Mouse (Mus musculus) stomach, embryonic 15.5 days (tissue): Measurements from ENCODE around the gene Esr1. TPM values are rescaled to one million over a fixed set of nuclear protein-coding genes. Genes with fewer than 3 reads are reported as not detected.

Experiments used
- ATAC-seq: fragments of 200-750 bp; cut with Nextera tagmentation; 2 replicates; pipeline ENCODE4 v1.8.0; 2017; ENCODE audit warnings: low read depth, moderate number of reproducible peaks, moderate TSS enrichment; ENCODE audit not compliant: insufficient read depth, low FRiP score
- H3K27ac ChIP-seq: fragments of 300-500 bp; sonication (generic); 2 replicates; pipeline ENCODE4 v1.5.1; 2015; ENCODE audit warnings: mild to moderate bottlenecking, inconsistent platforms
- H3K27me3 ChIP-seq: fragments of 300-500 bp; sonication (generic); replicated peaks from 2 replicates; pipeline ENCODE4 v1.6.1; 2015; ENCODE audit warnings: inconsistent platforms
- H3K36me3 ChIP-seq: fragments of 300-500 bp; sonication (generic); 2 replicates; pipeline ENCODE4 v1.6.1; 2015; ENCODE audit warnings: inconsistent platforms
- H3K4me1 ChIP-seq: fragments of 300-500 bp; sonication (generic); 2 replicates; pipeline ENCODE4 v1.6.1; 2015; ENCODE audit warnings: inconsistent platforms
- H3K4me2 ChIP-seq: fragments of 300-500 bp; sonication (generic); 2 replicates; pipeline ENCODE4 v1.6.1; 2015; ENCODE audit warnings: mild to moderate bottlenecking, inconsistent platforms
- H3K4me3 ChIP-seq: fragments of 300-500 bp; sonication (generic); replicated peaks from 2 replicates; pipeline ENCODE4 v1.5.1; 2015; ENCODE audit warnings: inconsistent platforms
- H3K9ac ChIP-seq: fragments of 300-500 bp; sonication (generic); 2 replicates; pipeline ENCODE4 v1.6.1; 2015; ENCODE audit warnings: inconsistent platforms
- H3K9me3 ChIP-seq: fragments of 300-500 bp; sonication (generic); 2 replicates; pipeline ENCODE4 v1.6.1; 2016; ENCODE audit warnings: inconsistent platforms
- WGBS: fragments of 180-500 bp; shearing (Covaris S2); methylation state at CpG from one replicate; pipeline ENCODE4 v1.1.7; 2015; 5-methylcytosine and 5-hydroxymethylcytosine counted together
- polyA plus RNA-seq: library from polyadenylated mRNA; unstranded; fragments of >200 nt; fragmentation: Nextera tagmentation; extraction: Ambion mirVana; gene quantifications from 2 replicates; pipeline ENCODE4 v1.2.1, GENCODE M21; 2015

Esr1 gene
- polyA plus RNA-seq, 1 experiment from 2014 or later: 0.86 TPM

- no peaks in the 10 kb centered on the region for H3K4me1 ChIP-seq
- H3K4me2 ChIP-seq: no peak overlapping the region
- H3K27me3 ChIP-seq: no peaks in the 10 kb centered on the region
- no peaks in the 10 kb centered on the region for H3K36me3 ChIP-seq
- 22% methylated on average over 2 of the region's 2 CpGs for WGBS
- no peaks in the 10 kb centered on the region for H3K9me3 ChIP-seq
- no peak overlapping the region for H3K27ac ChIP-seq
- no peak overlapping the region for H3K4me3 ChIP-seq
- no peak for ATAC-seq
- no peak overlapping the region for H3K9ac ChIP-seq
These were observed 360.6 kb downstream of the Esr1 start for GRCm38 (mm10) chr10:4972026-4972425.

GRCm38 (mm10) chr10:4974246-4974645, 362.9 kb downstream of the Esr1 start:
- 82% methylated on average over 4 of the region's 4 CpGs for WGBS
- Histone ChIP-seq H3K27ac (no peak overlapping the region), H3K9ac (no peak overlapping the region), H3K4me2 (no peak overlapping the region), H3K9me3 (no peaks in the 10 kb centered on the region), H3K4me1 (no peaks in the 10 kb centered on the region), H3K36me3 (no peaks in the 10 kb centered on the region), H3K27me3 (no peaks in the 10 kb centered on the region), H3K4me3 (no peak overlapping the region)
- ATAC-seq: no peak

GRCm38 (mm10) chr10:4976557-4976956, 365.2 kb downstream of the Esr1 start:
- WGBS: 94% methylated on average over 2 of the region's 2 CpGs
- H3K36me3 ChIP-seq: no peaks in the 10 kb centered on the region
- H3K9me3 ChIP-seq: no peaks in the 10 kb centered on the region
- H3K27me3 ChIP-seq: no peaks in the 10 kb centered on the region
- H3K4me3 ChIP-seq: no peak overlapping the region
- no peak for ATAC-seq
- no peak overlapping the region for H3K27ac ChIP-seq
- H3K4me1 ChIP-seq: no peaks in the 10 kb centered on the region
- no peak overlapping the region for H3K9ac ChIP-seq
- H3K4me2 ChIP-seq: no peak overlapping the region

GRCm38 (mm10) chr10:4977374-4977773, 366.0 kb downstream of the Esr1 start:
- 84% methylated on average over 3 of the region's 3 CpGs for WGBS
- H3K27ac ChIP-seq: no peak overlapping the region
- no peak overlapping the region for H3K4me2 ChIP-seq
- ATAC-seq: no peak
- no peaks in the 10 kb centered on the region for H3K9me3 ChIP-seq
- no peaks in the 10 kb centered on the region for H3K4me1 ChIP-seq
- no peak overlapping the region for H3K9ac ChIP-seq
- no peak overlapping the region for H3K4me3 ChIP-seq
- no peaks in the 10 kb centered on the region for H3K36me3 ChIP-seq
- H3K27me3 ChIP-seq: no peaks in the 10 kb centered on the region

GRCm38 (mm10) chr10:4983919-4984318, 372.5 kb downstream of the Esr1 start:
- Histone ChIP-seq H3K36me3 (no peaks in the 10 kb centered on the region), H3K9ac (no peak overlapping the region), H3K9me3 (0 out of 2 replicates have a peak, but pooled peaks cover 3% of the 10 kb centered on the region), H3K27me3 (no peaks in the 10 kb centered on the region), H3K4me3 (no peak overlapping the region), H3K4me2 (no peak overlapping the region), H3K27ac (no peak overlapping the region), H3K4me1 (no peaks in the 10 kb centered on the region)
- ATAC-seq: no peak
- WGBS: 71% methylated on average over 2 of the region's 2 CpGs

- no peaks in the 10 kb centered on the region for H3K27me3 ChIP-seq
- H3K36me3 ChIP-seq: no peaks in the 10 kb centered on the region
- H3K4me2 ChIP-seq: no peak overlapping the region
- ATAC-seq: no peak
- 62% methylated on average over 3 of the region's 3 CpGs for WGBS
- no peaks in the 10 kb centered on the region for H3K9me3 ChIP-seq
- H3K27ac ChIP-seq: no peak overlapping the region
- H3K4me3 ChIP-seq: no peak overlapping the region
- no peaks in the 10 kb centered on the region for H3K4me1 ChIP-seq
- H3K9ac ChIP-seq: no peak overlapping the region
These were observed 382.4 kb downstream of the Esr1 start for GRCm38 (mm10) chr10:4993802-4994201.

GRCm38 (mm10) chr10:4996592-4996991, 385.2 kb downstream of the Esr1 start:
- H3K9ac ChIP-seq: no peak overlapping the region
- no peaks in the 10 kb centered on the region for H3K4me1 ChIP-seq
- no peak for ATAC-seq
- no peaks in the 10 kb centered on the region for H3K9me3 ChIP-seq
- WGBS: 83% methylated on average over 3 of the region's 3 CpGs
- no peaks in the 10 kb centered on the region for H3K36me3 ChIP-seq
- H3K27ac ChIP-seq: no peak overlapping the region
- H3K4me3 ChIP-seq: no peak overlapping the region
- no peaks in the 10 kb centered on the region for H3K27me3 ChIP-seq
- no peak overlapping the region for H3K4me2 ChIP-seq

- no peak overlapping the region for H3K27ac ChIP-seq
- no peak overlapping the region for H3K4me2 ChIP-seq
- no peak overlapping the region for H3K9ac ChIP-seq
- H3K4me1 ChIP-seq: no peaks in the 10 kb centered on the region
- no peak overlapping the region for H3K4me3 ChIP-seq
- H3K27me3 ChIP-seq: no peaks in the 10 kb centered on the region
- WGBS: 79% methylated on average over 8 of the region's 8 CpGs
- no peak for ATAC-seq
- H3K36me3 ChIP-seq: no peaks in the 10 kb centered on the region
- H3K9me3 ChIP-seq: no peaks in the 10 kb centered on the region
These were observed 397.5 kb downstream of the Esr1 start for GRCm38 (mm10) chr10:5008795-5009366.

- Histone ChIP-seq H3K9ac (no peak overlapping the region), H3K4me2 (no peak overlapping the region), H3K4me1 (no peaks in the 10 kb centered on the region), H3K4me3 (no peak overlapping the region), H3K27me3 (no peaks in the 10 kb centered on the region), H3K27ac (no peak overlapping the region), H3K36me3 (no peaks in the 10 kb centered on the region), H3K9me3 (no peaks in the 10 kb centered on the region)
- ATAC-seq: no peak
These were observed 400.6 kb downstream of the Esr1 start for GRCm38 (mm10) chr10:5012004-5012403.

GRCm38 (mm10) chr10:5014976-5015375, 403.6 kb downstream of the Esr1 start:
- H3K9me3 ChIP-seq: no peaks in the 10 kb centered on the region
- no peaks in the 10 kb centered on the region for H3K27me3 ChIP-seq
- no peak for ATAC-seq
- H3K4me2 ChIP-seq: no peak overlapping the region
- H3K9ac ChIP-seq: no peak overlapping the region
- no peak overlapping the region for H3K27ac ChIP-seq
- H3K36me3 ChIP-seq: no peaks in the 10 kb centered on the region
- no peaks in the 10 kb centered on the region for H3K4me1 ChIP-seq
- H3K4me3 ChIP-seq: no peak overlapping the region
- 70% methylated on average over 1 of the region's 1 CpGs for WGBS

- no peak for ATAC-seq
- Histone ChIP-seq H3K27me3 (no peaks in the 10 kb centered on the region), H3K27ac (no peak overlapping the region), H3K4me3 (no peak overlapping the region), H3K9ac (no peak overlapping the region), H3K4me1 (no peaks in the 10 kb centered on the region), H3K9me3 (no peaks in the 10 kb centered on the region), H3K36me3 (no peaks in the 10 kb centered on the region), H3K4me2 (no peak overlapping the region)
- WGBS: 49% methylated on average over 1 of the region's 1 CpGs
These were observed 405.8 kb downstream of the Esr1 start for GRCm38 (mm10) chr10:5017148-5017547.

GRCm38 (mm10) chr10:5025906-5026305, 414.5 kb downstream of the Esr1 start:
- 93% methylated on average over 4 of the region's 4 CpGs for WGBS
- Histone ChIP-seq H3K36me3 (no peaks in the 10 kb centered on the region), H3K27ac (no peak overlapping the region), H3K4me2 (no peak overlapping the region), H3K27me3 (no peaks in the 10 kb centered on the region), H3K4me3 (no peak overlapping the region), H3K9ac (no peak overlapping the region), H3K9me3 (no peaks in the 10 kb centered on the region), H3K4me1 (no peaks in the 10 kb centered on the region)
- no peak for ATAC-seq

- ATAC-seq: no peak
- Histone ChIP-seq H3K27me3 (no peaks in the 10 kb centered on the region), H3K9me3 (no peaks in the 10 kb centered on the region), H3K4me2 (no peak overlapping the region), H3K4me1 (no peaks in the 10 kb centered on the region), H3K27ac (no peak overlapping the region), H3K36me3 (no peaks in the 10 kb centered on the region; the same call in 1 of the 2 replicates), H3K4me3 (no peak overlapping the region), H3K9ac (no peak overlapping the region)
- 85% methylated on average over 1 of the region's 1 CpGs for WGBS
These were observed 415.8 kb downstream of the Esr1 start for GRCm38 (mm10) chr10:5027208-5027607.
